ENCODE assay signal across 11 mouse cellular contexts in the genomic region with DNA sequence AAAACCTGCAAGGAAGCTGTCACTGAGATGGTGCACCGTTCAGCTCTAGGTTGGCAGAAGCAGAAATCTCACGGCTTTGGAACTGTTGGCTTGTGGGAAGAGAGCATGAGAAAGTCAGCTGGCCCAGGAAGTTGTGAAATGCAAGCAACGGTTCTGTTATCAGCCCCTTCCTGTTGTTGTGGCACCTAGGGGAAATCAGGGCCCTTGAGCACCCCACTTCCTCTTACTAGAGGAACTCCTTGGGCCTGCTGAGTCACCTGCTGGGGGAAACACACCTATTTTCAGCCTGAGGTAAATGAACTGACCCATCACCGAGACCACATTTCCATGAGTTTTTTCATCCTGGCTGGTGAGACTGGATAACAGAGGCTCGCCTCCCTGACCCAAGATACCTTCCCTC.
DNase-seq lines count a peak whose midpoint lies in the region; ATAC-seq and TF ChIP-seq lines count a peak whose summit lies in the region.
"Had no signal": no experiment of that assay in that cellular context is flagged by ENCODE, and none has a peak within 500 bp of the region (broad histone marks: within the 10 kb centered on the region; RNA-seq: fewer than 3 reads in every experiment).

No protein-coding gene starts in this region.

- 78% methylated on average over 5 of the region's 5 CpGs for WGBS in cerebellum, adult 2 months
- whole genome bisulfite sequencing in forebrain, embryonic 11.5 days = 77% methylated on average over 5 of the region's 5 CpGs

- no peak overlapping the region for H3K27ac ChIP-seq in cerebellum, adult 2 months (ENCODE audit: insufficient read depth, low read length)
- no peak overlapping the region for H3K27ac ChIP-seq in forebrain, embryonic 11.5 days (ENCODE audit: low read depth, low read length)
- H3K27ac ChIP-seq: layer of hippocampus, adult 2 months had no signal

- no peaks in the 10 kb centered on the region for H3K36me3 ChIP-seq in forebrain, embryonic 11.5 days (ENCODE audit: control insufficient read depth, insufficient read depth, low read length)

- DNase-seq in CD4-positive helper T cell, adult 2 months (ENCODE audit: low read depth, low spot score) = peak; percentile 87
- peak; percentile 31 for DNase-seq in brain, adult 2 months (ENCODE audit: low read depth, low spot score)
- DNase-seq in lung, postnatal 25 days (ENCODE audit: low spot score) = peak; percentile 71
- peak; percentile 23 to 39 for DNase-seq in spleen, postnatal 14 days (ENCODE audit: low spot score in 2 of 2)
- no peak for DNase-seq in left cerebral cortex, postnatal 36 days (ENCODE audit: low spot score in 2 of 2)
- DNase-seq in cerebellum, adult 2 months = no peak
- no peak for DNase-seq in forebrain, embryonic 11.5 days (ENCODE audit: low spot score)
- DNase-seq in left cerebral cortex, adult 9 months (ENCODE audit: low spot score in 2 of 2) = no peak
- DNase-seq: cerebellum, adult 11-12 months; heart, postnatal 14 days had no signal

- no peak overlapping the region for H3K9ac ChIP-seq in forebrain, embryonic 11.5 days (ENCODE audit: low read length)

- no peak for TF ChIP-seq CTCF in cerebellum, adult 2 months (IDR thresholded peaks at IDR 0.05; ENCODE audit: borderline replicate concordance, insufficient read depth, low read depth, low read length)

- H3K27me3 ChIP-seq in cerebellum, adult 2 months (ENCODE audit: control insufficient read depth, insufficient read depth, low read length) = no peaks in the 10 kb centered on the region
- H3K27me3 ChIP-seq in forebrain, embryonic 11.5 days (ENCODE audit: control insufficient read depth, insufficient read depth, low read length) = no peaks in the 10 kb centered on the region

- no peak for ATAC-seq in forebrain, embryonic 11.5 days (replicated peaks; ENCODE audit: low FRiP score)

- no peak overlapping the region for H3K4me3 ChIP-seq in cerebellum, adult 2 months (replicated peaks; ENCODE audit: insufficient read depth, low read depth, low read length)
- H3K4me3 ChIP-seq in forebrain, embryonic 11.5 days (ENCODE audit: low read depth, low read length) = no peak overlapping the region
- H3K4me3 ChIP-seq: layer of hippocampus, adult 2 months had no signal

- H3K4me1 ChIP-seq in cerebellum, adult 2 months (ENCODE audit: control insufficient read depth, insufficient read depth, low read length) = peaks cover 10% of the 10 kb centered on the region
- H3K4me1 ChIP-seq in forebrain, embryonic 11.5 days (replicated peaks; ENCODE audit: control insufficient read depth, insufficient read depth, low read length) = peaks cover 10% of the 10 kb centered on the region; the same call in 1 of the 2 replicates

- H3K4me2 ChIP-seq in forebrain, embryonic 11.5 days (ENCODE audit: low read depth, low read length, severe bottlenecking) = no peak overlapping the region

- no peaks in the 10 kb centered on the region for H3K9me3 ChIP-seq in forebrain, embryonic 11.5 days (ENCODE audit: control insufficient read depth, low read length)

- no peak for TF ChIP-seq POLR2A in cerebellum, adult 2 months (IDR thresholded peaks at IDR 0.05; ENCODE audit: borderline replicate concordance, insufficient read depth, low read length)

- intact Hi-C loops in left cerebral cortex, postnatal 36 days (cut with DNase I) = no loop called here

Comparison
In these comparisons a context has a peak if more than half of its experiments do, and no peak if none do; other contexts are left out.
1. DNase-seq: peak in CD4-positive helper T cell, adult 2 months (single experiment), brain, adult 2 months (single experiment), lung, postnatal 25 days (single experiment) and spleen, postnatal 14 days (2 of 2); none in left cerebral cortex, postnatal 36 days (0 of 2), cerebellum, adult 2 months (0 of 2), forebrain, embryonic 11.5 days (single experiment) and left cerebral cortex, adult 9 months (0 of 2).